Mouse (Mus musculus) adrenal gland, postnatal 10 days (tissue): ENCODE results near the gene Trir. TPM values are rescaled to one million over a fixed set of nuclear protein-coding genes. Genes with fewer than 3 reads are reported as not detected.

Experiments
- microRNA-seq: library from miRNA; unstranded; fragments of <30 nt; microRNA quantifications from one replicate; pipeline ENCODE4 v1.2.0, GENCODE M21; 2021
- total RNA-seq, 2 experiments: library from RNA; stranded (reverse); gene quantifications; 2 replicates each; pipeline ENCODE4 v1.2.3; 2021

Trir gene
- total RNA-seq, 2 experiments from 2014 or later = 143 to 155 TPM

Small RNA genes lying within 50 kb of the gene (microRNA-seq; reads per million reads assigned to microRNA genes)
- gene Mir7070 = not detected

Other genes starting within 250 kb of the Trir start
- gene Nfix, start 226.5 kb upstream of the Trir start, total RNA-seq = 100 to 1,000 TPM; 145 to 200 TPM
- 1 to 10 TPM; 5.0 to 6.9 TPM for gene Dand5, start 204.0 kb upstream of the Trir start, total RNA-seq
- 10 to 100 TPM; 39.2 to 40.0 TPM for gene Gadd45gip1, start 195.3 kb upstream of the Trir start, total RNA-seq
- 100 to 1,000 TPM in 1 of 2 experiments, 10 to 100 TPM in 1; 89.4 to 108 TPM for gene Rad23a, start 186.2 kb upstream of the Trir start, total RNA-seq
- gene Calr, start 179.9 kb upstream of the Trir start, total RNA-seq = 100 to 1,000 TPM; 404 to 492 TPM
- 10 to 100 TPM; 52.0 to 52.4 TPM for gene Farsa, start 169.8 kb upstream of the Trir start, total RNA-seq
- 10 to 100 TPM; 16.1 to 21.1 TPM for gene Syce2, start 154.7 kb upstream of the Trir start, total RNA-seq
- 10 to 100 TPM; 77.9 to 96.9 TPM for gene Gcdh, start 132.9 kb upstream of the Trir start, total RNA-seq
- gene Klf1, start 124.9 kb upstream of the Trir start, total RNA-seq = 1 to 10 TPM; 2.6 to 4.3 TPM
- 10 to 100 TPM; 11.8 to 12.8 TPM for gene Dnase2a, start 118.3 kb upstream of the Trir start, total RNA-seq
- 1 to 10 TPM; 2.3 to 4.2 TPM for gene Mast1, start 89.5 kb upstream of the Trir start, total RNA-seq
- gene Rtbdn, start 79.8 kb upstream of the Trir start, total RNA-seq = under 1 TPM in 1 of 2 experiments, not detected in 1; 0.21 TPM
- gene Gm49661, start 57.4 kb upstream of the Trir start, total RNA-seq = 1 to 10 TPM in 1 of 2 experiments, not detected in 1; 1.1 TPM
- 100 to 1,000 TPM; 477 to 503 TPM for gene Prdx2, start 57.2 kb upstream of the Trir start, total RNA-seq
- 10 to 100 TPM; 88.6 to 91.7 TPM for gene Rnaseh2a, start 57.1 kb upstream of the Trir start, total RNA-seq
- 100 to 1,000 TPM in 1 of 2 experiments, 10 to 100 TPM in 1; 28.7 to 134 TPM for gene Junb, start 48.1 kb upstream of the Trir start, total RNA-seq
- gene Hook2, start 36.2 kb upstream of the Trir start, total RNA-seq = 1 to 10 TPM; 6.5 to 6.6 TPM
- not detected for gene Best2, start 12.3 kb upstream of the Trir start, total RNA-seq
- 10 to 100 TPM; 86.5 to 92.4 TPM for gene Asna1, start 1.5 kb upstream of the Trir start, total RNA-seq
- gene Tnpo2, start 10.1 kb downstream of the Trir start, total RNA-seq = 10 to 100 TPM; 56.6 to 59.7 TPM
- gene Fbxw9, start 33.2 kb downstream of the Trir start, total RNA-seq = 10 to 100 TPM; 22.4 to 24.9 TPM
- 1 to 10 TPM in 1 of 2 experiments, not detected in 1; 1.2 TPM for gene Gm5741, start 41.2 kb downstream of the Trir start, total RNA-seq
- 10 to 100 TPM; 35.7 to 36.5 TPM for gene Dhps, start 44.9 kb downstream of the Trir start, total RNA-seq
- gene Wdr83os, start 53.9 kb downstream of the Trir start, total RNA-seq = 10 to 100 TPM; 58.2 to 70.5 TPM
- 10 to 100 TPM; 25.7 to 29.8 TPM for gene Wdr83, start 54.5 kb downstream of the Trir start, total RNA-seq
- gene Man2b1, start 56.4 kb downstream of the Trir start, total RNA-seq = 10 to 100 TPM; 52.7 to 56.6 TPM
- 1 to 10 TPM; 3.7 to 3.9 TPM for gene Zfp791, start 96.3 kb downstream of the Trir start, total RNA-seq
- not detected for gene Cks1brt, start 125.1 kb downstream of the Trir start, total RNA-seq
- gene Olfr371, start 199.2 kb downstream of the Trir start, total RNA-seq = not detected